Mouse (Mus musculus): Measurements from ENCODE around the gene Arfgap3.
"Not testable (repeated sequence)": the region's sequence is repeated elsewhere in the genome, so short reads cannot be mapped to it uniquely, and the experiment has no call there.

The Arfgap3 gene

GRCm38 (mm10) chr15:83349954-83350711 lies at the start of gene Arfgap3:
Gene Arfgap3, minus strand, starts transcription at chr15:83350247.
- peak within 1 kb of the TSS; percentile 92 for H3K4me3 ChIP-seq (replicated peaks; ENCODE audit: low read length)
- no peaks in the 10 kb centered on the region for H3K9me3 ChIP-seq (ENCODE audit: low read length)
- H3K4me1 ChIP-seq (replicated peaks; ENCODE audit: low read depth, low read length), result peaks cover 35% of the 10 kb centered on the region
- peaks cover 10% of the 10 kb centered on the region for H3K27me3 ChIP-seq (ENCODE audit: insufficient read depth, low read length)
- peaks cover 23% of the 10 kb centered on the region for H3K36me3 ChIP-seq (ENCODE audit: insufficient read depth, low read length)
- TF ChIP-seq POU5F1 (IDR thresholded peaks at IDR 0.05; ENCODE audit: borderline replicate concordance, low read length) (no peak), NANOG (IDR thresholded peaks at IDR 0.05; ENCODE audit: borderline replicate concordance, low read length) (no peak), CTCF (conservative IDR thresholded peaks at IDR 0.05; ENCODE audit: low read length) (no peak)

- Histone ChIP-seq H3K27me3 (ENCODE audit: insufficient read depth, low read length) (no peaks in the 10 kb centered on the region), H3K4me3 (replicated peaks; ENCODE audit: low read length) (no peak overlapping the region), H3K9me3 (ENCODE audit: low read length) (no peaks in the 10 kb centered on the region), H3K36me3 (ENCODE audit: insufficient read depth, low read length) (peaks cover 84% of the 10 kb centered on the region), H3K4me1 (replicated peaks; ENCODE audit: low read depth, low read length) (peaks cover 3% of the 10 kb centered on the region; the same call in 1 of the 2 replicates)
- TF ChIP-seq POU5F1 (IDR thresholded peaks at IDR 0.05; ENCODE audit: borderline replicate concordance, low read length), result no peak
- no peak for TF ChIP-seq NANOG (IDR thresholded peaks at IDR 0.05; ENCODE audit: borderline replicate concordance, low read length)
- TF ChIP-seq CTCF (conservative IDR thresholded peaks at IDR 0.05; ENCODE audit: low read length), result no peak
These were observed 42.7 kb upstream of the Arfgap3 start for GRCm38 (mm10) chr15:83392722-83393121.

- Histone ChIP-seq H3K36me3 (ENCODE audit: insufficient read depth, low read length) (peaks cover 96% of the 10 kb centered on the region), H3K4me3 (replicated peaks; ENCODE audit: low read length) (no peak overlapping the region), H3K4me1 (replicated peaks; ENCODE audit: low read depth, low read length) (no peaks in the 10 kb centered on the region; the same call in 1 of the 2 replicates), H3K27me3 (ENCODE audit: insufficient read depth, low read length) (no peaks in the 10 kb centered on the region), H3K9me3 (ENCODE audit: low read length) (no peaks in the 10 kb centered on the region)
- no peak for TF ChIP-seq NANOG (IDR thresholded peaks at IDR 0.05; ENCODE audit: borderline replicate concordance, low read length)
- no peak for TF ChIP-seq POU5F1 (IDR thresholded peaks at IDR 0.05; ENCODE audit: borderline replicate concordance, low read length)
- no peak for TF ChIP-seq CTCF (conservative IDR thresholded peaks at IDR 0.05; ENCODE audit: low read length)
These were observed 37.9 kb upstream of the Arfgap3 start for GRCm38 (mm10) chr15:83387911-83388310.

DNA sequence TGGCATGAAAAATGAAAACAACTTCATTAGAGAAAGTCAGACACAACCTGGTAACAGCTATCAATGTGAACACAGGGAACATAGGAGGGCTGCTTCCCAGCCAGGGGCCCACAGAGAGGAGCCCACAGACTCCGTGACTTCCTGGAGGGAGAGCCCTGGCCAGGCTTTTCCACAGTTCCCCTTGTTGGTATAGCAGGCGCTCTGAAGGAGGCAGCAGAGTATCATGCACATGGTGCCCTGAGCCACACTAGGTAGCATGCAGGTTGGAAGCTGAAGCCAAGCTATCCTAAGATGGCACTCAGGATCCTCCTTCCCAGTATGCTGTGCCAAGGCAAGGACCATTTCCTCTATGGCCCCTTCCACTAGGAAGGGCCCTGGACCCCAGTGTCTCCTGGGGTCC lies 33.6 kb upstream of the Arfgap3 start:
- no peaks in the 10 kb centered on the region for H3K27me3 ChIP-seq (ENCODE audit: insufficient read depth, low read length)
- peaks cover 12% of the 10 kb centered on the region for H3K4me1 ChIP-seq (replicated peaks; ENCODE audit: low read depth, low read length)
- TF ChIP-seq CTCF (conservative IDR thresholded peaks at IDR 0.05; ENCODE audit: low read length), result no peak
- TF ChIP-seq POU5F1 (IDR thresholded peaks at IDR 0.05; ENCODE audit: borderline replicate concordance, low read length), result no peak
- TF ChIP-seq NANOG (IDR thresholded peaks at IDR 0.05; ENCODE audit: borderline replicate concordance, low read length), result no peak
- peaks cover 97% of the 10 kb centered on the region for H3K36me3 ChIP-seq (ENCODE audit: insufficient read depth, low read length)
- no peaks in the 10 kb centered on the region for H3K9me3 ChIP-seq (ENCODE audit: low read length)
- H3K4me3 ChIP-seq (replicated peaks; ENCODE audit: low read length), result no peak overlapping the region

- peaks cover 12% of the 10 kb centered on the region for H3K4me1 ChIP-seq (replicated peaks; ENCODE audit: low read depth, low read length)
- no peak overlapping the region for H3K4me3 ChIP-seq (replicated peaks; ENCODE audit: low read length)
- peaks cover 97% of the 10 kb centered on the region for H3K36me3 ChIP-seq (ENCODE audit: insufficient read depth, low read length)
- H3K9me3 ChIP-seq (ENCODE audit: low read length), result no peaks in the 10 kb centered on the region
- no peaks in the 10 kb centered on the region for H3K27me3 ChIP-seq (ENCODE audit: insufficient read depth, low read length)
- TF ChIP-seq NANOG (IDR thresholded peaks at IDR 0.05; ENCODE audit: borderline replicate concordance, low read length) (no peak), POU5F1 (IDR thresholded peaks at IDR 0.05; ENCODE audit: borderline replicate concordance, low read length) (no peak), CTCF (conservative IDR thresholded peaks at IDR 0.05; ENCODE audit: low read length) (no peak)
These were observed 33.1 kb upstream of the Arfgap3 start for GRCm38 (mm10) chr15:83383136-83383535.

DNA sequence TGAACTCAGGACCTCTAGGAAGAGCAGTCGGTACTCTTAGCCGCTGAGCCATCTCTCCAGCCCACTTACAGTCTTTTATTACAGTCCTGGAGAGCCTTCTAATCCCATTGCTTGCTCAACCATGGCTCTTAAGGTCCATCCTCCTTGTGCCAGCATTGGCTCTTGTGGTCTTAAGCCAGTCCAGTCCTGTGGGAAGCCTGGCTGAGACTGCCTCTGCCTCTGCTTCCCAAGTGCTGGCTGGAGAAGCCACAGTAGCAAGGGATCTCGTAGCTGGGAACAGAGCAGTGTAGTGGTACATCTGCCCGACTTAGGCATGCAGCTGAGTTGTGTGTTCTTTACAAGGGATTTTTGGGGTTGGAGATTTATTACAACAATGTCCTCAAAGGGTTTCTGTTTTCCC lies 32.4 kb upstream of the Arfgap3 start:
- Histone ChIP-seq H3K9me3 (ENCODE audit: low read length) (no peaks in the 10 kb centered on the region), H3K4me1 (replicated peaks; ENCODE audit: low read depth, low read length) (peaks cover 12% of the 10 kb centered on the region), H3K36me3 (ENCODE audit: insufficient read depth, low read length) (peaks cover 97% of the 10 kb centered on the region), H3K27me3 (ENCODE audit: insufficient read depth, low read length) (no peaks in the 10 kb centered on the region), H3K4me3 (replicated peaks; ENCODE audit: low read length) (no peak overlapping the region)
- TF ChIP-seq NANOG (IDR thresholded peaks at IDR 0.05; ENCODE audit: borderline replicate concordance, low read length) (no peak), POU5F1 (IDR thresholded peaks at IDR 0.05; ENCODE audit: borderline replicate concordance, low read length) (no peak), CTCF (conservative IDR thresholded peaks at IDR 0.05; ENCODE audit: low read length) (no peak)

DNA sequence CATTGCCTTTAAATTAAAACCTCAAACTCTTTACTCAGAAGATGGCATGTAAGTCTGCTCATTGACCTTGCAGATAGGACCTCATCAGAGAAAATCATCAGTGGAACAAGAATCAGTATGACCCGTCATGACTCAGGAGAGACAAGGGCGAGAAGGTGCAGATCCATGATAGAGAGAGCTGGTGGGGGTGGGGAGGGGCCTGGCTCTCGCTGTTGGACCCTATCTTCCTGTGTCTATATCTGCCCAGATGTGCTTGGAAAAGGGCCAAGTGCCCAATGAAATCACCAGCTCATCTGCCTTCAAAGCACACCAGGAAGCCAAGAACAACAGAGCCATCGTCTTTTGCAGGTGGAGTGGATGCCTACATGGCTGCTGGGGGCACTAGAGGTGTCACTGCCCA lies 27.1 kb upstream of the Arfgap3 start:
- Histone ChIP-seq H3K27me3 (ENCODE audit: insufficient read depth, low read length) (no peaks in the 10 kb centered on the region), H3K9me3 (ENCODE audit: low read length) (no peaks in the 10 kb centered on the region), H3K4me3 (replicated peaks; ENCODE audit: low read length) (no peak overlapping the region), H3K4me1 (replicated peaks; ENCODE audit: low read depth, low read length) (peaks cover 16% of the 10 kb centered on the region), H3K36me3 (ENCODE audit: insufficient read depth, low read length) (peaks cover 65% of the 10 kb centered on the region)
- TF ChIP-seq POU5F1 (IDR thresholded peaks at IDR 0.05; ENCODE audit: borderline replicate concordance, low read length), result no peak
- TF ChIP-seq CTCF (conservative IDR thresholded peaks at IDR 0.05; ENCODE audit: low read length), result no peak
- TF ChIP-seq NANOG (IDR thresholded peaks at IDR 0.05; ENCODE audit: borderline replicate concordance, low read length), result no peak

DNA sequence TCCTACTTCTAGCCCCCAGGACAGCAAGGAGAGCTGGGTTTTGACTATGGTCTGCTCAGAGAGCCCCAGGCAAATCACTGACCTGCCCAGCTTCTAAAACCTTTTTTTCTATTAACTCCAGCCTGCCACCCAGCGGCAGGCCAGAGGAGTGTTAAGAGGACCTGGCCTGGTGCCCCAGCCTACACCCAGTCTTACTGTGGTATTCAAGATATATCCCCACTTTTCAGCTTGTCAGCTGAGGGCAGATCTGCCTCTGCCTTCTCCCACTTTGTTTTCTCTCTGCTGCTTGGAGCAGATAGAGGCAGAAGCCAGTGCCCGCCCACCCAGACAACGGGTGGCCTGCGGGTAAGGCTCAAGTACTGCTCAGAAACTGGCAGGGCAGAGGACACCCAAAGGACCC lies 25.1 kb upstream of the Arfgap3 start:
- Histone ChIP-seq H3K4me1 (replicated peaks; ENCODE audit: low read depth, low read length) (peaks cover 16% of the 10 kb centered on the region), H3K36me3 (ENCODE audit: insufficient read depth, low read length) (peaks cover 46% of the 10 kb centered on the region), H3K9me3 (ENCODE audit: low read length) (no peaks in the 10 kb centered on the region), H3K27me3 (ENCODE audit: insufficient read depth, low read length) (no peaks in the 10 kb centered on the region), H3K4me3 (replicated peaks; ENCODE audit: low read length) (no peak overlapping the region)
- TF ChIP-seq NANOG (IDR thresholded peaks at IDR 0.05; ENCODE audit: borderline replicate concordance, low read length), result no peak
- TF ChIP-seq CTCF (conservative IDR thresholded peaks at IDR 0.05; ENCODE audit: low read length), result peak; percentile 54

- Histone ChIP-seq H3K4me3 (replicated peaks; ENCODE audit: low read length) (no peak overlapping the region), H3K36me3 (ENCODE audit: insufficient read depth, low read length) (peaks cover 35% of the 10 kb centered on the region), H3K27me3 (ENCODE audit: insufficient read depth, low read length) (no peaks in the 10 kb centered on the region), H3K4me1 (replicated peaks; ENCODE audit: low read depth, low read length) (peaks cover 10% of the 10 kb centered on the region), H3K9me3 (ENCODE audit: low read length) (no peaks in the 10 kb centered on the region)
- TF ChIP-seq POU5F1 (IDR thresholded peaks at IDR 0.05; ENCODE audit: borderline replicate concordance, low read length) (no peak), NANOG (IDR thresholded peaks at IDR 0.05; ENCODE audit: borderline replicate concordance, low read length) (no peak), CTCF (conservative IDR thresholded peaks at IDR 0.05; ENCODE audit: low read length) (no peak)
These were observed 24.0 kb upstream of the Arfgap3 start for GRCm38 (mm10) chr15:83374076-83374475.

GRCm38 (mm10) chr15:83368702-83369101 lies 18.7 kb upstream of the Arfgap3 start:
- not testable (repeated sequence) for H3K9me3 ChIP-seq (ENCODE audit: low read length); H3K4me3 ChIP-seq (replicated peaks; ENCODE audit: low read length)
- peaks cover 12% of the 10 kb centered on the region for H3K27me3 ChIP-seq (ENCODE audit: insufficient read depth, low read length)
- H3K36me3 ChIP-seq (ENCODE audit: insufficient read depth, low read length), result peaks cover 22% of the 10 kb centered on the region
- H3K4me1 ChIP-seq (replicated peaks; ENCODE audit: low read depth, low read length), result peaks cover 24% of the 10 kb centered on the region

All from E14TG2a.4 (cell line).